Mouse (Mus musculus) adrenal gland, postnatal 25 days (tissue): ENCODE results near the gene Macf1. TPM values are rescaled to one million over a fixed set of nuclear protein-coding genes. Genes with fewer than 3 reads are reported as not detected.

ENCODE experiments used
- microRNA-seq, 2 experiments: library from miRNA; unstranded; fragments of <30 nt; microRNA quantifications; one replicate each; pipeline ENCODE4 v1.2.0; 2021
- total RNA-seq: library from RNA; stranded (reverse); gene quantifications from 2 replicates; pipeline ENCODE4 v1.2.3, GENCODE M21; 2021

Macf1 gene
- total RNA-seq, 1 experiment from 2014 or later: 187 TPM

Small RNAs within 50 kb of the gene (microRNA-seq; reads per million reads assigned to microRNA genes)
- gene Mir6398: 0 reads per million in 2 experiments

Other genes with a start within 250 kb of the Macf1 start
- gene Ndufs5, start 33.8 kb upstream of the Macf1 start, total RNA-seq: 222 and 237 TPM in 2 replicates
- 59.0 and 68.9 TPM in 2 replicates for gene Akirin1, start 66.0 kb upstream of the Macf1 start, total RNA-seq
- gene Rhbdl2, start 103.5 kb upstream of the Macf1 start, total RNA-seq: 0.71 and 1.1 TPM in 2 replicates
- not detected in 2 replicates for gene 4933427I04Rik, start 175.3 kb upstream of the Macf1 start, total RNA-seq
- gene Mycbp, start 220.5 kb upstream of the Macf1 start, total RNA-seq: 43.3 and 49.4 TPM in 2 replicates
- 72.6 and 83.4 TPM in 2 replicates for gene Rragc, start 233.1 kb upstream of the Macf1 start, total RNA-seq
- not detected in 2 replicates for gene 4930535I16Rik, start 233.7 kb upstream of the Macf1 start, total RNA-seq